Mouse (Mus musculus): ENCODE measurements around the gene Dand5. TPM values are rescaled to one million over a fixed set of nuclear protein-coding genes. Genes with fewer than 3 reads are reported as not detected.

Gene Dand5
- polyA plus RNA-seq, 1 experiment from 2014 or later: 5.1 TPM

GRCm38 (mm10) chr8:84813830-84814229, 8.8 kb downstream of the Dand5 start:
- no peak for ATAC-seq (ENCODE audit: insufficient number of reproducible peaks, insufficient read depth, low FRiP score, low TSS enrichment, low read depth)
- Histone ChIP-seq H3K4me1 (replicated peaks) (peaks cover 15% of the 10 kb centered on the region), H3K9me3 (no peaks in the 10 kb centered on the region), H3K4me2 (no peak overlapping the region), H3K27ac (no peak overlapping the region), H3K36me3 (no peaks in the 10 kb centered on the region), H3K27me3 (peaks cover 52% of the 10 kb centered on the region), H3K9ac (replicated peaks) (no peak overlapping the region), H3K4me3 (replicated peaks) (no peak overlapping the region)
- 94% methylated on average over 3 of the region's 3 CpGs for WGBS

GRCm38 (mm10) chr8:84813059-84813458, 9.6 kb downstream of the Dand5 start:
- Histone ChIP-seq H3K4me2 (no peak overlapping the region), H3K9ac (replicated peaks) (no peak overlapping the region), H3K27ac (no peak overlapping the region), H3K27me3 (peaks cover 60% of the 10 kb centered on the region), H3K4me3 (replicated peaks) (no peak overlapping the region), H3K9me3 (no peaks in the 10 kb centered on the region), H3K36me3 (no peaks in the 10 kb centered on the region), H3K4me1 (replicated peaks) (peaks cover 15% of the 10 kb centered on the region)
- no peak for ATAC-seq (ENCODE audit: insufficient number of reproducible peaks, insufficient read depth, low FRiP score, low TSS enrichment, low read depth)
- WGBS: 2% methylated on average over 5 of the region's 5 CpGs

GRCm38 (mm10) chr8:84811303-84811702, 11.3 kb downstream of the Dand5 start:
- ATAC-seq (ENCODE audit: insufficient number of reproducible peaks, insufficient read depth, low FRiP score, low TSS enrichment, low read depth): no peak
- H3K36me3 ChIP-seq: no peaks in the 10 kb centered on the region
- WGBS: 30% methylated on average over 10 of the region's 10 CpGs
- peaks cover 15% of the 10 kb centered on the region for H3K4me1 ChIP-seq (replicated peaks)
- H3K4me3 ChIP-seq (replicated peaks): peak overlapping the region; percentile 34
- peaks cover 66% of the 10 kb centered on the region for H3K27me3 ChIP-seq
- no peaks in the 10 kb centered on the region for H3K9me3 ChIP-seq
- peak overlapping the region; percentile 50; the same call in 1 of the 2 replicates for H3K27ac ChIP-seq
- 0 out of 2 replicates have a peak overlapping the region, but pooled peaks have one; percentile 44 for H3K9ac ChIP-seq (replicated peaks)
- peak overlapping the region; percentile 61 for H3K4me2 ChIP-seq

GRCm38 (mm10) chr8:84810896-84811295, 11.7 kb downstream of the Dand5 start:
- H3K4me2 ChIP-seq: peak overlapping the region; percentile 61
- ATAC-seq (ENCODE audit: insufficient number of reproducible peaks, insufficient read depth, low FRiP score, low TSS enrichment, low read depth): peak; percentile 77; the same call in 1 of the 2 replicates
- peak overlapping the region; percentile 50; the same call in 1 of the 2 replicates for H3K27ac ChIP-seq
- peaks cover 15% of the 10 kb centered on the region for H3K4me1 ChIP-seq (replicated peaks)
- 3% methylated on average over 32 of the region's 32 CpGs for WGBS
- H3K9me3 ChIP-seq: peaks cover 4% of the 10 kb centered on the region; the same call in 1 of the 2 replicates
- no peaks in the 10 kb centered on the region for H3K36me3 ChIP-seq
- peaks cover 66% of the 10 kb centered on the region for H3K27me3 ChIP-seq
- peak overlapping the region; percentile 34 for H3K4me3 ChIP-seq (replicated peaks)
- H3K9ac ChIP-seq (replicated peaks): 0 out of 2 replicates have a peak overlapping the region, but pooled peaks have one; percentile 44

- WGBS: 81% methylated on average over 5 of the region's 5 CpGs
- ATAC-seq (ENCODE audit: insufficient number of reproducible peaks, insufficient read depth, low FRiP score, low TSS enrichment, low read depth): no peak
- Histone ChIP-seq H3K9ac (replicated peaks) (no peak overlapping the region), H3K9me3 (peaks cover 5% of the 10 kb centered on the region; the same call in 1 of the 2 replicates), H3K4me2 (no peak overlapping the region), H3K27ac (no peak overlapping the region), H3K4me3 (replicated peaks) (no peak overlapping the region), H3K36me3 (no peaks in the 10 kb centered on the region), H3K27me3 (peaks cover 67% of the 10 kb centered on the region), H3K4me1 (replicated peaks) (peaks cover 10% of the 10 kb centered on the region)
Measured at GRCm38 (mm10) chr8:84809941-84810280, 12.7 kb downstream of the Dand5 start.

GRCm38 (mm10) chr8:84809109-84809940, 13.3 kb downstream of the Dand5 start:
- Histone ChIP-seq H3K9me3 (peaks cover 5% of the 10 kb centered on the region; the same call in 1 of the 2 replicates), H3K4me1 (replicated peaks) (peaks cover 4% of the 10 kb centered on the region), H3K4me2 (no peak overlapping the region), H3K9ac (replicated peaks) (no peak overlapping the region), H3K27ac (no peak overlapping the region), H3K36me3 (no peaks in the 10 kb centered on the region), H3K27me3 (peaks cover 67% of the 10 kb centered on the region), H3K4me3 (replicated peaks) (no peak overlapping the region)
- ATAC-seq (ENCODE audit: insufficient number of reproducible peaks, insufficient read depth, low FRiP score, low TSS enrichment, low read depth): no peak
- 61% methylated on average over 12 of the region's 12 CpGs for WGBS

GRCm38 (mm10) chr8:84806031-84806430, 16.6 kb downstream of the Dand5 start:
- H3K27me3 ChIP-seq: peaks cover 70% of the 10 kb centered on the region
- no peak overlapping the region for H3K4me2 ChIP-seq
- no peaks in the 10 kb centered on the region for H3K36me3 ChIP-seq
- H3K9ac ChIP-seq (replicated peaks): no peak overlapping the region
- H3K4me1 ChIP-seq (replicated peaks): peaks cover 17% of the 10 kb centered on the region
- peaks cover 5% of the 10 kb centered on the region; the same call in 1 of the 2 replicates for H3K9me3 ChIP-seq
- no peak overlapping the region for H3K27ac ChIP-seq
- ATAC-seq (ENCODE audit: insufficient number of reproducible peaks, insufficient read depth, low FRiP score, low TSS enrichment, low read depth): no peak
- H3K4me3 ChIP-seq (replicated peaks): no peak overlapping the region
- WGBS: 95% methylated on average over 5 of the region's 5 CpGs

- peaks cover 86% of the 10 kb centered on the region for H3K27me3 ChIP-seq
- H3K4me3 ChIP-seq (replicated peaks): peak within 1 kb of the TSS; percentile 76
- peaks cover 35% of the 10 kb centered on the region for H3K4me1 ChIP-seq (replicated peaks)
- no peak for ATAC-seq (ENCODE audit: insufficient number of reproducible peaks, insufficient read depth, low FRiP score, low TSS enrichment, low read depth)
- WGBS: 4% methylated on average over 34 of the region's 125 CpGs
- H3K9ac ChIP-seq (replicated peaks): peak within 1 kb of the TSS; percentile 95
- no peaks in the 10 kb centered on the region for H3K9me3 ChIP-seq
- peak within 1 kb of the TSS; percentile 74 for H3K27ac ChIP-seq
- H3K36me3 ChIP-seq: peaks cover 12% of the 10 kb centered on the region
- peak within 1 kb of the TSS; percentile 89 for H3K4me2 ChIP-seq
Measured at GRCm38 (mm10) chr8:84799999-84800831, 22.4 kb downstream of the Dand5 start, which contains the start of gene Nfix. TSS of gene Nfix (minus strand) at chr8:84800344.

- Histone ChIP-seq H3K9ac (replicated peaks) (peak overlapping the region; percentile 95), H3K4me3 (replicated peaks) (peak overlapping the region; percentile 76), H3K27ac (peak overlapping the region; percentile 74), H3K36me3 (peaks cover 12% of the 10 kb centered on the region), H3K27me3 (peaks cover 85% of the 10 kb centered on the region), H3K9me3 (no peaks in the 10 kb centered on the region), H3K4me1 (replicated peaks) (peaks cover 42% of the 10 kb centered on the region), H3K4me2 (peak overlapping the region; percentile 89)
- ATAC-seq (ENCODE audit: insufficient number of reproducible peaks, insufficient read depth, low FRiP score, low TSS enrichment, low read depth): peak; percentile 27; the same call in 1 of the 2 replicates
- 1% methylated on average over 80 of the region's 108 CpGs for whole genome bisulfite sequencing
Measured at GRCm38 (mm10) chr8:84799136-84799931, 23.3 kb downstream of the Dand5 start.

- H3K27me3 ChIP-seq: peaks cover 85% of the 10 kb centered on the region
- ATAC-seq (ENCODE audit: insufficient number of reproducible peaks, insufficient read depth, low FRiP score, low TSS enrichment, low read depth): no peak
- no peaks in the 10 kb centered on the region for H3K9me3 ChIP-seq
- H3K4me1 ChIP-seq (replicated peaks): peaks cover 47% of the 10 kb centered on the region
- 0 out of 2 replicates have a peak overlapping the region, but pooled peaks have one; percentile 74 for H3K27ac ChIP-seq
- peak overlapping the region; percentile 89 for H3K4me2 ChIP-seq
- H3K9ac ChIP-seq (replicated peaks): peak overlapping the region; percentile 95
- WGBS: 39% methylated on average over 10 of the region's 10 CpGs
- H3K4me3 ChIP-seq (replicated peaks): peak overlapping the region; percentile 76
- H3K36me3 ChIP-seq: peaks cover 12% of the 10 kb centered on the region
Measured at GRCm38 (mm10) chr8:84798446-84799135, 24.0 kb downstream of the Dand5 start.
